Mouse (Mus musculus): ENCODE data around the gene Dtnb. TPM values are rescaled to one million over a fixed set of nuclear protein-coding genes. Genes with fewer than 3 reads are reported as not detected.

Dtnb gene
- polyA plus RNA-seq, 1 experiment, result 10.0 TPM

DNA sequence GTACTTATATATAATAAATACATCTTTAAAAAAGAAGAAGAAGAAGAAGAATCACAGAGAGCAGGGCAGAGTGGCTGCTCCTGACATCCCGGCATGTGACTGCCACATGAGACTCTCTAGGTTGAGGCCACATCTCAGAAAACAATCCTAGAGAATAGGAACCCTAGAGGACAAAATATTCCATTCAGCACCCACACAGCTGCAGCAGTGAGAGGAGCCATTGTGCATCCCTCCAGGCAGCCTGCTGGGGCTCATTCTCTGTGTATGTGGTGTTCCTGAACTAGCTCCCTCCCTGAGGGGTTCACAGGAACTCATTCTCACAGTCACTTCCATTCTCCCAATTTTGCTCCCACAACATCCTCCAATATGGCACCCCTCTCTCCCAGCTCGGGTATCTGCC lies 198.4 kb downstream of the Dtnb start:
- no peaks in the 10 kb centered on the region for H3K27me3 ChIP-seq (ENCODE audit: control insufficient read depth, insufficient read depth, insufficient read length)
- TF ChIP-seq MAX (IDR thresholded peaks at IDR 0.05), result no peak
- no peak for TF ChIP-seq FOSL1 (IDR thresholded peaks at IDR 0.05; ENCODE audit: insufficient read depth, low read length, poor library complexity, severe bottlenecking)
- TF ChIP-seq CTCF (IDR thresholded peaks at IDR 0.05; ENCODE audit: control insufficient read depth, insufficient read depth, insufficient read length), result no peak
- no peak for TF ChIP-seq MYOG (IDR thresholded peaks at IDR 0.05; ENCODE audit: control insufficient read depth, extremely low read depth, insufficient read length)
- no peak for TF ChIP-seq CEBPB (IDR thresholded peaks at IDR 0.05; ENCODE audit: low read depth)
- no peak for TF ChIP-seq USF1 (IDR thresholded peaks at IDR 0.05; ENCODE audit: low read depth)
- no peak for TF ChIP-seq MYOD1 (IDR thresholded peaks at IDR 0.05; ENCODE audit: control insufficient read depth, insufficient read length, low read depth)

DNA sequence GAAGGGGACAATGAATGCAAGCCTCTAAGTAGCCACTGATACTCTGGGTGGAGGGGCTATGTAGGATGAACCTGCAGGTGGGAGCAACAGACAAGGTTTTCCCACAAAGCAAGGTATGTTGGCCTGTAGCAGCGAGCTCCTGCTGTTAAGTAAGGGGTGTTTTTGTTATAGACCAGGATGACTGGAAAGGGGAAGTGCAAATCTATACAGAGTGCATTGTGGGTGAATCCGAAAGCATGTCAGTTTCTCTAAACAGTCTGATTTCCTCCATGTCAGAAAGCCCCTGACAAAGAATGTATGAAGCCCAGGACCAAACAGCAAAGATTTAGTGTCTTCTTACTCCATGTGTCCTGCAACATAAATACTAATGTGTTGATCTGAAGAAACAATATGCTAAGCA lies 198.9 kb downstream of the Dtnb start:
- Histone ChIP-seq H3K36me3 (ENCODE audit: control insufficient read depth, insufficient read depth) (no peaks in the 10 kb centered on the region), H3K79me3 (ENCODE audit: low read depth) (no peaks in the 10 kb centered on the region), H3K79me2 (ENCODE audit: control insufficient read depth, insufficient read depth) (no peaks in the 10 kb centered on the region), H3ac (ENCODE audit: control insufficient read depth, insufficient read length, low read depth) (no peak overlapping the region), H3K4me3 (ENCODE audit: insufficient read depth, poor library complexity, severe bottlenecking) (no peak overlapping the region), H3K27me3 (ENCODE audit: control insufficient read depth, insufficient read depth, insufficient read length) (no peaks in the 10 kb centered on the region)
- TF ChIP-seq CEBPB (IDR thresholded peaks at IDR 0.05; ENCODE audit: low read depth), result no peak
- TF ChIP-seq MYOD1 (IDR thresholded peaks at IDR 0.05; ENCODE audit: control insufficient read depth, insufficient read length, low read depth), result no peak
- TF ChIP-seq MYOG (IDR thresholded peaks at IDR 0.05; ENCODE audit: control insufficient read depth, extremely low read depth, insufficient read length), result no peak
- no peak for TF ChIP-seq FOSL1 (IDR thresholded peaks at IDR 0.05; ENCODE audit: insufficient read depth, low read length, poor library complexity, severe bottlenecking)
- no peak for TF ChIP-seq CTCF (IDR thresholded peaks at IDR 0.05; ENCODE audit: control insufficient read depth, insufficient read depth, insufficient read length)
- no peak for TF ChIP-seq MAX (IDR thresholded peaks at IDR 0.05)
- no peak for TF ChIP-seq USF1 (IDR thresholded peaks at IDR 0.05; ENCODE audit: low read depth)

More for the DNA sequence above, 198.4 kb downstream of the Dtnb start:
- Histone ChIP-seq H3ac (ENCODE audit: control insufficient read depth, insufficient read length, low read depth) (no peak overlapping the region), H3K79me3 (ENCODE audit: low read depth) (no peaks in the 10 kb centered on the region), H3K79me2 (ENCODE audit: control insufficient read depth, insufficient read depth) (no peaks in the 10 kb centered on the region), H3K36me3 (ENCODE audit: control insufficient read depth, insufficient read depth) (no peaks in the 10 kb centered on the region), H3K4me3 (ENCODE audit: insufficient read depth, poor library complexity, severe bottlenecking) (no peak overlapping the region)

DNA sequence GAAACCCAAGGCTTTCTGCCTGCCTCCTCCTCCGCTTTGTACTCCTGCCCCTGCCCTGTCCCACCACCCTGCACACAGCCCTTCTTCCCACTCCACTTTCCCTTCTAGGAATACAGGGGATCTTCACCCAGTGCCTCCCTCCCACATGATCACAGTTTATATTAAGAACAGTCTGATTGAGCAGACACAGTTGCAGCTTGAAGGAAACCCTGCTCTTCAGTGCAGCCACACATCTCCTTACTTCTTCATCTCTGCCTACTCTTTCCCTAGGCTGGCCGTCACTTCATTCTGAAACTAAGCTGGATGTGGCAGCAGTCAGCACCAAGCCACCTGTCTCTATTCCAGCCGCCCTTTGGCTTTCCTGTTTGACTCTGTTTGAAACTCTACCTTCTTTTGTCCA lies 201.5 kb downstream of the Dtnb start:
- no peak for TF ChIP-seq MYOD1 (IDR thresholded peaks at IDR 0.05; ENCODE audit: control insufficient read depth, insufficient read length, low read depth)
- H3ac ChIP-seq (ENCODE audit: control insufficient read depth, insufficient read length, low read depth), result no peak overlapping the region
- H3K79me3 ChIP-seq (ENCODE audit: low read depth), result no peaks in the 10 kb centered on the region
- H3K36me3 ChIP-seq (ENCODE audit: control insufficient read depth, insufficient read depth), result no peaks in the 10 kb centered on the region
- H3K79me2 ChIP-seq (ENCODE audit: control insufficient read depth, insufficient read depth), result no peaks in the 10 kb centered on the region
- H3K27me3 ChIP-seq (ENCODE audit: control insufficient read depth, insufficient read depth, insufficient read length), result no peaks in the 10 kb centered on the region
- no peak overlapping the region for H3K4me3 ChIP-seq (ENCODE audit: insufficient read depth, poor library complexity, severe bottlenecking)

DNA sequence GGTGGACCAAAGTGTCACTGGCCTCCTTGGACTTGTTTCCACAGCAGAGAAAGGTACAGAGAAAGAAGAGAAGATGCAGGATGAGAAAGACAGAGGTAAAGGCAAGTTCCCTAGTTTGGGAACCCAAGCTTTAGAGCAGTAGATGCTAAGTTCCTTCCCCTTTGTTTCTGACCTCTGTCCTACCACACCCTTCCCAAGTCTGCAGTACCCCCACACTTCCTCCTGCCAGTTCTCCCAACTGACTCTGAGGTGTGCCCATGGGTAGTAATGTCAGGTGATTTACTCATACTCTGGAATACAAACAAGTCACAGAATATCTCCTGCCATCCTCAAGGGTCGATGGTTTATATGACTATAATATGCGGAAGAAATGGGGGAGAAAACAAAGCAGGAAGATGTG lies 203.8 kb downstream of the Dtnb start:
- Histone ChIP-seq H3K79me2 (ENCODE audit: control insufficient read depth, insufficient read depth) (no peaks in the 10 kb centered on the region), H3K4me3 (ENCODE audit: insufficient read depth, poor library complexity, severe bottlenecking) (no peak overlapping the region), H3K79me3 (ENCODE audit: low read depth) (no peaks in the 10 kb centered on the region), H3K27me3 (ENCODE audit: control insufficient read depth, insufficient read depth, insufficient read length) (no peaks in the 10 kb centered on the region), H3ac (ENCODE audit: control insufficient read depth, insufficient read length, low read depth) (no peak overlapping the region), H3K36me3 (ENCODE audit: control insufficient read depth, insufficient read depth) (no peaks in the 10 kb centered on the region)
- TF ChIP-seq CEBPB (IDR thresholded peaks at IDR 0.05; ENCODE audit: low read depth), result no peak
- no peak for TF ChIP-seq CTCF (IDR thresholded peaks at IDR 0.05; ENCODE audit: control insufficient read depth, insufficient read depth, insufficient read length)
- no peak for TF ChIP-seq MYOG (IDR thresholded peaks at IDR 0.05; ENCODE audit: control insufficient read depth, extremely low read depth, insufficient read length)
- no peak for TF ChIP-seq USF1 (IDR thresholded peaks at IDR 0.05; ENCODE audit: low read depth)
- TF ChIP-seq FOSL1 (IDR thresholded peaks at IDR 0.05; ENCODE audit: insufficient read depth, low read length, poor library complexity, severe bottlenecking), result no peak
- TF ChIP-seq MAX (IDR thresholded peaks at IDR 0.05), result no peak
- TF ChIP-seq MYOD1 (IDR thresholded peaks at IDR 0.05; ENCODE audit: control insufficient read depth, insufficient read length, low read depth), result no peak

DNA sequence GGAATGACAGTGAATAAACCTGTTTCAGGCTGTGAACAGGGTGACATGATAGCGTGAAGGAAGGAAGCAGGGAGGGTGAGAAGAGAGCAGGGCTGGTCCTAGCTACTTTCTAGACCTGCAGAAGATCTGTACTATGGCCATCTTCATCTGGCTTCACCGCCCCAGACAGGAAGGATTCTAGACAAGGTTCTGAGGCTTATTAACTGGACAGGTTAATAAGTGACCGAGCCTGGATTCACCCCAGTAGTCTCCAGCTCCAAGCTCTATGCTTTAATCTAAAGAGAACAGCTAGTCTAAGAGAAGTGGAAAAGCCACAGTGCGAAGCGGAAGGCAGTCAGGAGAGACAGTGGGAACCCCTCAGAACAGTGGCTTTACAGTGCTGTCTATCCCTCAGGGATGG lies 205.5 kb downstream of the Dtnb start:
- no peak for TF ChIP-seq MYOD1 (IDR thresholded peaks at IDR 0.05; ENCODE audit: control insufficient read depth, insufficient read length, low read depth)
- no peak for TF ChIP-seq FOSL1 (IDR thresholded peaks at IDR 0.05; ENCODE audit: insufficient read depth, low read length, poor library complexity, severe bottlenecking)
- TF ChIP-seq CTCF (IDR thresholded peaks at IDR 0.05; ENCODE audit: control insufficient read depth, insufficient read depth, insufficient read length), result no peak
- TF ChIP-seq MYOG (IDR thresholded peaks at IDR 0.05; ENCODE audit: control insufficient read depth, extremely low read depth, insufficient read length), result no peak
- no peak for TF ChIP-seq CEBPB (IDR thresholded peaks at IDR 0.05; ENCODE audit: low read depth)
- no peak for TF ChIP-seq MAX (IDR thresholded peaks at IDR 0.05)
- TF ChIP-seq USF1 (IDR thresholded peaks at IDR 0.05; ENCODE audit: low read depth), result no peak
- no peak overlapping the region for H3ac ChIP-seq (ENCODE audit: control insufficient read depth, insufficient read length, low read depth)
- H3K79me2 ChIP-seq (ENCODE audit: control insufficient read depth, insufficient read depth), result no peaks in the 10 kb centered on the region
- H3K79me3 ChIP-seq (ENCODE audit: low read depth), result no peaks in the 10 kb centered on the region
- no peaks in the 10 kb centered on the region for H3K36me3 ChIP-seq (ENCODE audit: control insufficient read depth, insufficient read depth)
- H3K27me3 ChIP-seq (ENCODE audit: control insufficient read depth, insufficient read depth, insufficient read length), result no peaks in the 10 kb centered on the region
- H3K4me3 ChIP-seq (ENCODE audit: insufficient read depth, poor library complexity, severe bottlenecking), result no peak overlapping the region

DNA sequence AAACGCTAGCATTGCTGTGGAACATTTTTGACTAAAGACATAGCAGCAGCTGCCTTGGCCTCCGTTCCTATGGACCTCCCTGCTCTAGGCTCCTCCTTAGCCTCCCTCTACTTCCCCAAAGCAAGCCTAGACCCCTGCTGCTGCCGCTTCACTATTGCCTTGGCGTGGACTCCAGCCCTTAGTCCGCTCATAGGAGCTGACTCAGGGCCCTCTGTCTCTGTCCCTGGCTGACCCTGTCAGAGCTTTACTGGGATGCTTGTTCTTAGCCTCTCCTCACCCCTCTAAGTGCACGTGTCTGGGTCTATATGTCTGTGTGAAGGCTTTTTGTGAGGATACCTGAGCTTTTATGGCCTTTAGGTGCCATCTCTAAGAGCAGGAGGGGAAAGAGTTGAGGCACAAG lies 206.1 kb downstream of the Dtnb start:
- H3K79me2 ChIP-seq (ENCODE audit: control insufficient read depth, insufficient read depth), result no peaks in the 10 kb centered on the region
- no peaks in the 10 kb centered on the region for H3K36me3 ChIP-seq (ENCODE audit: control insufficient read depth, insufficient read depth)
- no peaks in the 10 kb centered on the region for H3K79me3 ChIP-seq (ENCODE audit: low read depth)
- no peaks in the 10 kb centered on the region for H3K27me3 ChIP-seq (ENCODE audit: control insufficient read depth, insufficient read depth, insufficient read length)
- H3K4me3 ChIP-seq (ENCODE audit: insufficient read depth, poor library complexity, severe bottlenecking), result no peak overlapping the region
- no peak for TF ChIP-seq MYOD1 (IDR thresholded peaks at IDR 0.05; ENCODE audit: control insufficient read depth, insufficient read length, low read depth)
- no peak for TF ChIP-seq USF1 (IDR thresholded peaks at IDR 0.05; ENCODE audit: low read depth)
- TF ChIP-seq CEBPB (IDR thresholded peaks at IDR 0.05; ENCODE audit: low read depth), result no peak
- H3ac ChIP-seq (ENCODE audit: control insufficient read depth, insufficient read length, low read depth), result no peak overlapping the region

Measured in C2C12 (cell line).